Mouse (Mus musculus) gastrocnemius, postnatal 4 days (tissue): Measurements from ENCODE around the gene Trim59. TPM values are rescaled to one million over a fixed set of nuclear protein-coding genes. Genes with fewer than 3 reads are reported as not detected.

ENCODE experiments used
- DNase-seq, 2 experiments: peaks; one replicate each; pipeline ENCODE4 v3.0.0; 2021 to 2022; ENCODE audit warnings: low spot score in 2 of 2, mixed read lengths in 2 of 2
- microRNA-seq: library from miRNA; unstranded; fragments of <30 nt; microRNA quantifications from one replicate; pipeline ENCODE4 v1.2.0, GENCODE M21; 2021
- total RNA-seq, 2 experiments: library from RNA; stranded (reverse); gene quantifications; 2 replicates each; pipeline ENCODE4 v1.2.3; 2021

Trim59 gene
- total RNA-seq, 2 experiments from 2014 or later: 16.9 to 17.0 TPM

DNA sequence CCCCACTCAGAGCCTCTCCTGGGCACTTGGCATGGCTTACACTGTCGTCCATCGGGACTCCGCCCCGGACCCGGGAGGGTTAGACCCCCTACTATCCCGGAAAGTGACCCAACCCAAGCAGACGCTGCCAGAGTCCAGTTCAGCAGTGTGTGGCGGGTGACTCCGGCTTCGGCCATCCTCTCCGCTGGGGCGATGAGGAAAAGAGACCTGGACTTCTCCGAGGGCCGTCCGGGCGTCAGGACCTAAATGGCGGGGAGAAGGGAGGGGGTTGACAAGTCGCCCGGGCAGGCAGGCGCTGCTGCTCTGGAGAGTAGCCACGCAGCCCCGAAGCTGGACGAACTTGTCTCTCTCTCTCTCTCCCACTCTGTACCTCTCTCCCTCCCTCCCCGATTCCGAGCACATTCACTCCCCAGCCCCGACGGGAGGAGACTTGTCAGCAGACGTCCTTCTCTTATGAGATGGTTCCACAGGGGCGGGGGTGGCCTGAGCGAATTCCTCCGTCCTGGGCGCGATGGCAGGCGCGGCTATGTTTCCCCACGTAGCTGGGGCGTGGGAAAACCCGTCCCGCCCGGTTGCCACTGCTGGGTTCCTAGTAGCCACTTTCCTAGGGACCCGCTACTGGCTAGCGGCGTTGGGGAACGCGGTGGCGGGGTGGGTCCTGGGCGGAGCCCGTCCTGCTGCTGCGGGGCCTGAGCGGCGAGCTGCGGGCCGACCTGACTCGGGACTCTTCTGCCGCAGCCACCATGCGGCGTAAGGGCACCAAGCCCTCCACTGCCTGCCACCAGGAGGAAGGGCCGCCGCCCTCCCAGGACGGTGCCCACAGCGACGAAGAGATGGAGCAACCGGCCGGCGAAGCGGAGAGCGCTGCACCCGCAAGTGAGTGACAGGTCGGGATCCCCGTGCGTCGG lies 39.0 kb downstream of the Trim59 start:
- DNase-seq: peak; percentile 46 to 69

DNA sequence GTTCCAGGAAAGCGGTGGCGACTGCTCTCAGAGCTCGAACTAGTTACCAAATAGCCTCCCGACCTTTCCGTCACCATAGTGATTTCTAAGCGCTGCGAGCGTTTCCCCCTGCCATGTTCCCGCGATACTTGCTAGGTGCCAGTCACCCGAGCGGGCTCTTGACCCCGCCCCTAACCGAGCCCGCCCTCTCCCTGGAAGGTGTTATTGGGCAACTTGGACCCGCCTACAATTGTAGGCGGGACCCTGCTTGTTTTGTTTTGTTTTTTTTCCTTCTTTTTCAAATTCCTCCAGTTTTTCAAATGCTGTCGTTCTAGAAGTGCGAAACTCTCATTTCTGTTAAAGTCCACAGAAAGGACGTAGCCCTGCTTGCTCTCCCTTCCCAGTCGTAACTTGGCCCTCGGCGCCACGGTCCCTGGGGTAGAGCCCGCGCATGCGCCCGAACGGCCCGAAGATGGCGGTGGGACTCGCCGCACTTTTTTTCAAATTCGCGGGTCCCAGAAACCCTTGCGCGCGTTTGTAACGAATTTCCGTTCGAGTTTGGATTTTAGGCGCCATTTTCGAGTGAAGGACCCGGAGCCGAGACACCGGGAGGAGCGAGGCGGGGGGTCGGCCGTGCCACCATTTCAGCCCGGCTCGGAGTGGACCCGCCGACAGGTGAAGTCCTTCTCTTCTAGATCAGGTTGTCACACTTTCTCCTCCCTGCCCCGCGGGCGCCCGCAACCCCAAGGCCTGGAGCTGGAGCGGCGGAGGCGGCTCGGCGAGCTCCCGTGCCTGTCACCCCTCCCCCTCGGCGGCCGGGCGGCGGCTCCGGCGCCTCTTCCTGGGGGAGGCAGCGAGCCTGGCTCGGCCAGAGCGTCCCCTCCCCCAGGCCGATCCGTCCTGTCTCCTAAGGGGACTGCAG lies 39.9 kb downstream of the Trim59 start, which contains the start of the genes Ift80 and Smc4:
Gene Ift80, minus strand, starts transcription at position 134 of the 901 bp plus-strand sequence.
Gene Smc4, plus strand, starts transcription at position 302 of the 901 bp plus-strand sequence.
- DNase-seq: peak; percentile 89 to 96

DNA sequence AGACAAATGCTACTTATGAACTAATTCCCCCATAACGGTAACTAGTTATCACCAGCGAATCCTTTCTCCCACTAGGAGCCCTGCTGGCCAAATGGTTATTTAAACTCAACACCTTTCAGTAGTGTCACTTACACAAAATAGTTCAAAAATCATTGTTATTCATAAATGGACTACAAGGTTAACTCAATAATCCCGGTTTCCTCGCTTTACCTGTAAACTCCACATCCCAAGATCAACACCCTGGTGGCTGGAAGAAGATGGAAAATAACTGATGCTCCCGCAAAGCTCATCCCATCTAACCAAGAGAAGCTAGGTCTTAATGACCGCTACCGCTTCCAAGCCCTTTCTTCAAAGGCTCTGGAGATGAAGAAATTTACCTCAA lies 40.5 kb downstream of the Trim59 start:
- DNase-seq: no peak

DNA sequence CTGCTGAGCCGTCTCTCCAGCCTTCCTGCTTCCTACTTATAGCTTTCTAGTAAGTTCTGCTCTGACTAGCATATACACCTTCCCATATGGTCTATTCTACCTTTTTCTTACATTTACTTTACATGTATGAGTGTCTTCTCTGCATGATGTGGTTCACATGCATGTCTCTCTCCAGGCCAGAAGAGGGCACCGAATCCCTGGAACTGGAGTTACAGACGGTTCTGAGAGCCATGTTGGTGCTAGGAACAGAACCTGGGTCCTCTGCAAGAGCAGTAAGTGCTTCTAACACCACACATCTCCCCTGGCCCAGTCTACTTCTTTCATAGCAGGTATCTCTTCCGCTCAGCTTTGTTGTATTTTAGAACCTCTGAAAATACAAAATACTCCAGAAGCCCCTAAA lies 41.8 kb downstream of the Trim59 start:
- no peak for DNase-seq

DNA sequence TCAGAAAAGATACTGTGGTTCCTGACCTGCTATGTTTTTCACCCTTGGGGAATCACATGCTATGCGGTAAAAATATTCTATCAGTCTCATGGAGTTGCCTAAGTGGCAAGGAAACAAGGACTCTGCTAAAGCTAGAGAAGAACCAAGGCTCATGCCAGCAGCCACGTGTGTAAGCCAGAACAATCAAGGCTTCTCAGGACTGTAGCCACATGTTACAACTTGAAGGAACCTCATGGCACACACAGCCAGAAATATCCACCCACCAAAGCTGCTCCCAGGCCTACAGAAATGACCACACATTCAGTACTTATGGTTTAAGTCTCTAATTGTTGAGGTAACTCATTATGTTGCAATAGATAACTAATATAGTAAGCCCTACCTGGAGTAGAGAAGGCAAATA lies 58.0 kb downstream of the Trim59 start:
- no peak for DNase-seq

Small RNA genes within 50 kb of the gene (microRNA-seq; reads per million reads assigned to microRNA genes)
- gene Mir15b (726 reads per million, percentile 72 among the genes with 10 or more reads in this experiment), gene Mir16-2 (147 reads per million, percentile 56 among the genes with 10 or more reads in this experiment)

Other genes with a start within 250 kb of the Trim59 start
- under 1 TPM; 0.29 TPM for gene 1110032F04Rik, start 175.2 kb downstream of the Trim59 start, total RNA-seq
- gene Ift80, start 40.2 kb downstream of the Trim59 start, total RNA-seq: 10 to 100 TPM; 11.6 to 12.9 TPM
- 10 to 100 TPM; 47.6 to 49.5 TPM for gene Smc4, start 40.0 kb downstream of the Trim59 start, total RNA-seq
- gene Kpna4, start 82.4 kb upstream of the Trim59 start, total RNA-seq: 10 to 100 TPM; 57.2 to 60.5 TPM
- gene Arl14, start 177.7 kb upstream of the Trim59 start, total RNA-seq: not detected